Mouse (Mus musculus) c-Kit-negative CD71-positive TER-119-positive erythroid progenitor cells, embryonic 14.5 days (primary cell): ENCODE measurements around the gene Fxyd4.

ENCODE experiments used
- DNase-seq: peaks from one replicate; pipeline ENCODE4 v3.0.0-alpha.2; 2013; ENCODE audit warnings: low read depth, low spot score

Gene Fxyd4

GRCm38 (mm10) chr6:117891369-117892160 lies 45.9 kb downstream of the Fxyd4 start:
- DNase-seq, result no peak

GRCm38 (mm10) chr6:117890257-117890656 lies 47.2 kb downstream of the Fxyd4 start:
- no peak for DNase-seq

- peak; percentile 46 for DNase-seq
Observed at GRCm38 (mm10) chr6:117888642-117889096, 48.8 kb downstream of the Fxyd4 start.

GRCm38 (mm10) chr6:117888032-117888431 lies 49.5 kb downstream of the Fxyd4 start:
- no peak for DNase-seq

- DNase-seq, result no peak
Observed at GRCm38 (mm10) chr6:117885943-117886342, 51.5 kb downstream of the Fxyd4 start.
